Mouse (Mus musculus): Measurements from ENCODE around the gene Cpne8.
"Not testable (repeated sequence)": the region's sequence is repeated elsewhere in the genome, so short reads cannot be mapped to it uniquely, and the experiment has no call there.

Cpne8 gene

GRCm38 (mm10) chr15:90609836-90610415 is 69.3 kb downstream of the Cpne8 start:
- DNase-seq = no peak

- DNase-seq = no peak
Observed at GRCm38 (mm10) chr15:90608368-90608767, 70.9 kb downstream of the Cpne8 start.

DNA sequence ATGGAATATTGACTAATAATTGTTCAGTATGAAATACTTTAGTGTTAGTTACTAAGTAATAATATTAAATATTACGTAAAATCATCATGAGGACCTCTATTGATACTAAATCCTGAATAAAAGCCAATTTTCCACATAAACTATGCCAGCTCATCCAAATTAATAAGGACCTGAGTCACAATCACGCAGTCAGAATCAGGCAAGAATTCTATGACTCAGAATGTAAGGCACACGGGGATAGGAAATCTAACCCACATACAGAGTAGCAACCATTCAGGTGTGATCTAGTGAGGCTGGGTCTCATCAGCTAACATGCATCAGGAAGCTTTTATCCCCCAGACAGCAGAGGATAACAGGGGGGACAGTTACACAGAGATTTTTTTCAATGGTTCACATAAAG is 72.1 kb downstream of the Cpne8 start:
- no peak for DNase-seq

GRCm38 (mm10) chr15:90603676-90604075 is 75.6 kb downstream of the Cpne8 start:
- no peak for DNase-seq

- DNase-seq = no peak
Observed at GRCm38 (mm10) chr15:90597715-90598497, 81.3 kb downstream of the Cpne8 start.

DNA sequence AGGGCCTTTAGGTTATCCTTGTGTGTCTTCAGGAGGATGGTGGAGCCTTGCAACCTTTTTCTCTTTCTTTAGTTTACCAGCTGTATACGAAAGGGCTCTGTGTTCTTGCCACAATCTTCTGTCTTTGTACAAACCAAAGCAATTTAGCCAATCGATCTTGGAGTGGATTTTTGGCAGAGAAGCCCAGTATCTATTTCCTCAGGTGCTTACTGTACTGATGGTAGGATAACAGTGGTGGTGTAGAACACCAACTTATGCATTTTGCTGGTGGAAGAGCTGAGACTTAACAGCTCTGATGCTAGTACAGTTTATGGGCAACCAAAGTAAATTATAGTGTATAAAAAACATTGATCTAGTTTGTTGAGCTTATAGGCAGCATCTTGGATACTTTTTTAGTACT is 83.6 kb downstream of the Cpne8 start:
- DNase-seq = no peak

DNA sequence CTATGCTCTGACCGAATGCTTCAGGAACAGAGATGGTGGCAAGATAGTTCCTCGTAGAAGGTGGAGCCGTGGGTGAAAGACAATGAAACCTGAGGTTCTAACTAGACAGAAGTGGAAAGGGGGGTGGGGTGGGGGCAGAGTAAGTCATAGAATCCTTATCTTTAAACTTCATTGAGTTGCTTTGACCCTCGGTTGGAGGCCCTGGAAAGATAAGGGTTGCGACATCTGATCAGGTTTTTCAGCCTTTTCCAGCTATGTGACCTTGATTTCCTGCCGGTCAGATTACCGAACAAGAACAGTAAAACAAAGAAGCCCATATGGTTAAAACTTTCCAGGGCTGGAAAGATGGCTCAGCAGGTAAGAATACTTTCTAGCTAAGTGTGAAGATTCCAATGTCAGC is 89.6 kb downstream of the Cpne8 start:
- no peak for DNase-seq

- no peak for DNase-seq
Observed at GRCm38 (mm10) chr15:90577402-90577801, 101.8 kb downstream of the Cpne8 start.

DNA sequence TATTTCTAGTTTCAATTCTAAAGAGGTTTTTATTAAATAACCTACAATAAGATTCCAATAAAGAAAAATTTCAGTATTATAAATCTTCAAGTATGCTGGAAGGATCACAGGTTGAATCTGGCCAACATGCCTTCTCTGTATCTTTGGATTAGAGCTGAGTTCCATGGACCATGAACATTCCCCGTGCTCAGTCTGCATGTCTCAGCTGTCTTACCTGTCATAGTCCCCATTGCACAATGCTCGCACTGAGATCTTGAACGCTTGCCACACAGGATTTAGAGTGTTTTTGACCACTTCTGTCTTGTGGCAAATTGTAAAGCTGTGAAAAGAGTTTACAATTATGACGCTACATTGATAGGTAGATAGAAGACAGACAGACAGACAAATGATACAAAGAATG is 110.0 kb downstream of the Cpne8 start:
- DNase-seq = no peak

GRCm38 (mm10) chr15:90568050-90568449 is 111.2 kb downstream of the Cpne8 start:
- no peak for DNase-seq

GRCm38 (mm10) chr15:90563996-90564395 is 115.2 kb downstream of the Cpne8 start:
- no peak for DNase-seq

DNA sequence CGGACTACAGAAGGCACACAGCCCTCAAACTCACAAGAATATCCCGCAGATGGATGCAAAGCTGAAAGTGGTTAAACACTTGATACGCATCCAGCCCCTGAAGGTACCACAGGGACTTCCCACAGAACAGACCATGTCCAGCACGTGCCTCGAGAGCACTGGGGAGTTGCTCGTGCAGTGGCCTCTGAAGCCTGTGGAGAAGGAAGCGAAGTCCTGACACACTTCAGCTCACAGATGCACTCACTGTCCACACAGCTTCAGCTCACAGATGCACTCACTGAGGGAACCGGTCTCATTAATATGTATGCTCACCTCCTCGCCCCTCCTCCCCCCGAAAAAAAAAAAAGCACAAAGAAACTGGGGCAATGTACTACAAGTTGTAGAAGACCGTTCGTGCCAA is 117.6 kb downstream of the Cpne8 start:
- no peak for DNase-seq

- DNase-seq = no peak
Observed at GRCm38 (mm10) chr15:90548589-90548988, 130.6 kb downstream of the Cpne8 start.

DNA sequence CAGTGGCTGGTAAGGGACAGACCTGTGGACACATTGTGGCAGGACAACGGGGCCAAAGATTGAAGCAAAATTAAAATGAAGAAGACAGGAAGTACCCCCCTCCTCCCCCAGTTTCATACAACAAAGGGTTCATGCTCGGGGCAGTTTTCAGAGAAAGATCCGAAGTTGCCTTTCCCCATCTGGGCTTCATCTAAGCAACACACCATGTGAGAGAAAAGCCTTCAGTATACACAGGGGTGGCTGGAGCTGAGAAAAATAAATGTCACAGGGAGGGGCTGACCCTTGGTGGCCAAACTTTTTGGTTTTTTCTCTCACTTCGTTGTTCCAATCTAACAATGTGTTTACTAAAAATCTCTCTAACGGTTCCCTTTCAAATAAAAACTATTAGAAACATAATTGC is 135.8 kb downstream of the Cpne8 start:
- no peak for DNase-seq

DNA sequence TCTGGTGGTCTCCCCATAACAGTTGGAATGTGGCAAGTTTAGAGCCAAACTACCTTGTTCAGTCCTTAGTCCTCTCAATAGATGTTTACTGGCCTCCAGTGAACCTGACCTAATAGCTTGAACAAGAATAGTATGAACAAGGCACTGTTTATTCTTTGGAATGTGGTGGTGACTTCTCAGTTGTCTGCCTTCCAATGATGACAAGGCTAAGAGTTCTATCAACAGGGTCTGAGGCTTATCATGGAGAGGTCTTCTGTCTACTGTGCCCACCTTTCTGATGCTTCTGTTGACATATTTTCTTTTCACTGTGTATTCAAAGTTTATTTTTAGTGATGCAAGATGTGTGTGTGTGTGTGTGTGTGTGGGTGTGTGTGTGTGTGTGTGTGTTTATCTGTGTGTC is 137.1 kb downstream of the Cpne8 start:
- DNase-seq = no peak

DNA sequence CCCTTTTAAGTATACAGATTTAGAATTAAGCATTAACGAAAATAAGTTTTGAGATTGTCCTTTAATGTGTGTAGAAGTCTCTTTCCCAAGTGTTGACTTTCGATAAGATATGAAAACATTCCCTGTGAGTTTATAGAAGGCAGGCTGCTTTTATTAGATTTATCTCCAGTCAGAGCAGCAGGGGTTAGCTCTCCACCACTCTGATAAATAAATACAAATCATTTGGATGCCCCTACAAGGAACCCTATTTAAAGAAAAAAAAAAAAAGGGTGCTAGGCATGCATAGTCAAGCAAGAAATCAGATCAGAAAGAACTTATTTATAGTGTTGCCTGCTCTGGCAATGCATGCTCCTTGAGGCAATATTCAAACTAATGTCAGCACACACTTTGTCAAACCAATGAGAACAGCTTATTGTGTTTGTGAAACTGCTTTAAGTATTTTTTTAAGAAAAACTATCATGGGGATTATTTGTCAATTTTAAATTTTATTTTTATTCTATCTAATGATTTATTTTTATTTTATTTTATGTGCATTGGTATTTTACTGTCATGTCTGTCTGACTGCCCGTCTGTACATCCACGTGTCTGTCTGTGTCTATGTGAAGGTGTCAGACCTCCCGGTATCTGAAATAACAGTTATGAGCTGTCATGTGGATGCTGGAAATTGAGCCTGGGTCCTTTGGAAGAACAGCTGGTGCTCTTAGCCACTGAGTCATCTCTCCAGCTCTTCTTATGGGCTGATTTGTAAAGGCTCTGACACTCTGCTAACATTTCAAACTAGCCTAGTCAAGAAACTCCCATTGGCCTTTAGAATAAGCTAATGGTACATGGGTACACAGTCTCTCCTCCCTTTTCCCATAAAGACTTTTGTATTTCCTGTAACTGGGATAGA is 142.7 kb downstream of the Cpne8 start:
- no peak for DNase-seq

GRCm38 (mm10) chr15:90535730-90536129 is 143.5 kb downstream of the Cpne8 start:
- no peak for DNase-seq

DNA sequence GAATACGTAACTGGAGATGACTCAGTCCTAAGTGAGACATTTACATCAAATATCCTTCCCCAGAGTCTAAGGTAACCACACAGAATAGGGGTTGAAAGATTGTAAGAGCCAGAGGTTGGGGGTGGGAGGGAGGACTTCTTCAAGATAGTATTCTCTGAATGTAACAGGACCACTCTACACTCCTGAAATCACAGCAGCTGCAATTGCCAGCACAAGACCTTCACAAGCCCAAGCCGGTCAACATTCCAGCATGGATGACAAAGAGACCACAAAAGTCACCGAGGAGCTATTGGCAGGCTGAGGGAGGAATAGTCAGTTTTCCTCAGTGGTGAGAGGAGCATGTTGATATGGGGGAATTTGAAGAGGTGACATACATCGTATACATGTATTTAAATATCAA is 166.5 kb downstream of the Cpne8 start:
- no peak for DNase-seq

DNA sequence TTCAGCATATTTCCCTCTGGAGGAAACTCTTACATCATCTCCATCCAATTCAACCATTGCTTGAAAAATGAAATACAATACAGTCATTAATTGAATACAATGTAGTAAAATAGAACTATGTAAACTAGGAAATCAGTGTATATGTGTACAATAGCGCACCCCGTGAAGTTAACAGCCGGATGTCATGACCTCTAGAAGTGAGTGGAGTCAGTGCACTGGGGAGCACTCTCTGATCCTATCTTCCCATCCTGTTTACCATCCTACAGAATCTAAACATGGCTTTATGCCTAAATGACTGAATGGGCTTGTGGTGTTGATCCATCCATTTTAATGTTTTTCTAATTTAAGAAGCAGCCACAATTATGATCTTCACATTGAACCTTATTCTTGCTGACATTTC is 182.2 kb downstream of the Cpne8 start:
- DNase-seq = no peak

GRCm38 (mm10) chr15:90491558-90491957 is 187.7 kb downstream of the Cpne8 start:
- DNase-seq = no peak

- no peak for DNase-seq
Observed at GRCm38 (mm10) chr15:90490186-90490585, 189.0 kb downstream of the Cpne8 start.

DNA sequence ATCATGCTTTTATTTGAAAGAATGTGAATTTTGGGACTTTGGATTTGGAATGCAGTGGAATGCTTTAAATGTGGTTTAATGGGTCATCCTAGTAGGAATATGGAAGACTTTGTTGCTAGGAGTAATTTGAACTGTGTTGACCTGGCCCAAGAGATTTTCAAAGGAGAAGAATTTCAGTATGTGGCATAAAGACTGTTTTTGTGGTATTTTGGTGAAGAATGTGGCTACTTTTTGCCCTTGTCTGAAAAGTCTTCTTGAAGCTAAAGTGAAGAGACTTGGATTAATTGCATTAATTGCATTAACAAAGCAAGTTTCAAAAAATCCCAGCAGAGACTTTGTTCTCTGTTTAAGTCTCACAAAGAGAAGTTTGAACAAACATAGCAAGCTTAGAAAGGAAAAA is 208.7 kb downstream of the Cpne8 start:
- DNase-seq = not testable (repeated sequence)

DNA sequence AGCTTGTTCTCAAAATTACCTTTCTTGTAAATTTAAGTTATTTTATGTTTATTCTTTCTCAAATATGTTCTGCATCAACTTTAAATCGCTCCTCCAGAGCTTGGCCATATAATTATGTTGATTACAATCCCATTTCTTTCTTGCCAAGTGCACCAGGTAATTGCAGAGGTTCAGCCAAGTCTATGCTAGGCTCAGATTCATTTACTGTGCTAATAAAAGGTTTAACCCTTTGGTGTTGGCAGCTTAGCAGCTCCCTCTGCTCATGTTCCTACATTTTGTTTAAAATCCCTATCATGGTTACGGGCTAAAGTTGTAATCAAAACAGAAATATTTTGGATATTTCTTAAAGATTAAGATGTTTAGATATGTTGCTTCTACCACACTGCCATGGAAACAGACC is 216.0 kb downstream of the Cpne8 start:
- DNase-seq = no peak

GRCm38 (mm10) chr15:90446076-90446475 is 233.2 kb downstream of the Cpne8 start:
- DNase-seq = no peak

Data from layer of hippocampus, adult 9-11 months (tissue).